Mouse (Mus musculus) heart, adult 2 months (tissue): Measurements from ENCODE around the gene Nsd2.

Experiments
- CTCF ChIP-seq: fragments of 200-600 bp; IDR thresholded peaks from 2 replicates; pipeline ENCODE4 v1.8.1; 2022; ENCODE audit warnings: antibody characterized with exemption, mild to moderate bottlenecking, moderate library complexity
- POLR2A ChIP-seq: fragments of 200-500 bp; IDR thresholded peaks from 2 replicates; pipeline ENCODE4 v1.6.1; 2011; ENCODE audit warnings: mild to moderate bottlenecking, low read depth, low read length, control low read depth; ENCODE audit not compliant: insufficient read depth

DNA sequence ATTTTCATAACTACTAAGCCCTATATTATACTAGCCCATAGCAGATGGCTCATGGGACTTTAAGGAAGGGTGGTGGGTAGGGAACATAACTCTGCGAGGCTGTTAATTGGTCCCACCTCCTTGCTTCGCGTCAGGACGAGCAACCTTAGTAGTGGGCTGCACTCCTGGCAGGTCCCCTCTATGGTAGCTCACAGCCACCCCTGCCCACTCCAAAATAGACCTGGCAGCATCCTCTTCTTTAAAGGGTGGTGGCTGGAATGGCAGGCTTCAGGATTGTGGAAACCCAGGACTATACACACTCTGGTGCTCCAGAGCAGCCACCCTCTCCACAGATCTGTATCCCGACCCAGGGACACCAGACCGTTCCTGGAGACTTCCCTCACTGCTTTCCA, 37.5 kb upstream of the Nsd2 start:
- TF ChIP-seq CTCF (no peak), POLR2A (no peak)
